8 mouse cellular contexts compared by ENCODE assay signal in genomic region chr9:123457603-123458002, GRCm38 (mm10). TPM values are rescaled to one million over a fixed set of nuclear protein-coding genes. Genes with fewer than 3 reads are reported as not detected.
DNase-seq lines count a peak whose midpoint lies in the region; ATAC-seq and TF ChIP-seq lines count a peak whose summit lies in the region.

No protein-coding gene starts in this region.

- peaks cover 4% of the 10 kb centered on the region for H3K9me3 ChIP-seq in midbrain, embryonic 10.5 days (replicated peaks)
- peaks cover 3% of the 10 kb centered on the region for H3K9me3 ChIP-seq in midbrain, embryonic 13.5 days
- H3K9me3 ChIP-seq in intestine, postnatal 0 days (ENCODE audit: control insufficient read depth), result 0 out of 2 replicates have a peak, but pooled peaks cover 4% of the 10 kb centered on the region
- H3K9me3 ChIP-seq in forebrain, embryonic 13.5 days (replicated peaks), result peaks cover 4% of the 10 kb centered on the region

- no peak overlapping the region for H3K9ac ChIP-seq in midbrain, embryonic 13.5 days (replicated peaks)
- H3K9ac ChIP-seq in intestine, postnatal 0 days (ENCODE audit: low read depth, low read length), result no peak overlapping the region
- H3K9ac ChIP-seq in forebrain, embryonic 13.5 days, result no peak overlapping the region

- peak; percentile 74 for TF ChIP-seq CTCF in intestine, postnatal 0 days (IDR thresholded peaks at IDR 0.05; ENCODE audit: low read depth)

- peaks cover 26% of the 10 kb centered on the region for H3K36me3 ChIP-seq in midbrain, embryonic 10.5 days
- peaks cover 40% of the 10 kb centered on the region for H3K36me3 ChIP-seq in midbrain, embryonic 13.5 days
- peaks cover 23% of the 10 kb centered on the region; the same call in 1 of the 2 replicates for H3K36me3 ChIP-seq in intestine, postnatal 0 days (ENCODE audit: control insufficient read depth, insufficient read depth)
- peaks cover 46% of the 10 kb centered on the region for H3K36me3 ChIP-seq in forebrain, embryonic 13.5 days (ENCODE audit: poor library complexity, severe bottlenecking)

- H3K4me3 ChIP-seq in midbrain, embryonic 10.5 days, result no peak overlapping the region
- H3K4me3 ChIP-seq in midbrain, embryonic 13.5 days (replicated peaks), result no peak overlapping the region
- H3K4me3 ChIP-seq in intestine, postnatal 0 days (ENCODE audit: low read depth, low read length), result no peak overlapping the region
- H3K4me3 ChIP-seq in forebrain, embryonic 13.5 days, result no peak overlapping the region

- H3K4me2 ChIP-seq in midbrain, embryonic 13.5 days (replicated peaks), result no peak overlapping the region
- H3K4me2 ChIP-seq in intestine, postnatal 0 days (replicated peaks; ENCODE audit: low read depth), result no peak overlapping the region
- no peak overlapping the region for H3K4me2 ChIP-seq in forebrain, embryonic 13.5 days

- H3K27ac ChIP-seq in midbrain, embryonic 10.5 days (replicated peaks), result no peak overlapping the region
- no peak overlapping the region for H3K27ac ChIP-seq in midbrain, embryonic 13.5 days
- peak overlapping the region; percentile 51; the same call in 1 of the 2 replicates for H3K27ac ChIP-seq in intestine, postnatal 0 days (ENCODE audit: low read depth, low read length)
- no peak overlapping the region for H3K27ac ChIP-seq in forebrain, embryonic 13.5 days

- WGBS in midbrain, embryonic 10.5 days, result 74% methylated on average over 2 of the region's 2 CpGs
- 59% methylated on average over 2 of the region's 2 CpGs for WGBS in midbrain, embryonic 13.5 days
- 40% methylated on average over 2 of the region's 2 CpGs for WGBS in intestine, postnatal 0 days
- 55% methylated on average over 2 of the region's 2 CpGs for whole genome bisulfite sequencing in forebrain, embryonic 13.5 days

- DNase-seq in midbrain, embryonic 10.5 days (ENCODE audit: low spot score), result peak; percentile 19
- DNase-seq in cerebellum, postnatal 10 days, result peak; percentile 33 to 56
- peak; percentile 13 for DNase-seq in retina, postnatal 7 days (ENCODE audit: low read depth, low spot score)
- no peak for DNase-seq in right cerebral cortex, postnatal 14 days

- peaks cover 4% of the 10 kb centered on the region; the same call in 1 of the 2 replicates for H3K27me3 ChIP-seq in midbrain, embryonic 10.5 days (ENCODE audit: low read depth, poor library complexity, severe bottlenecking)
- H3K27me3 ChIP-seq in midbrain, embryonic 13.5 days, result no peaks in the 10 kb centered on the region
- H3K27me3 ChIP-seq in intestine, postnatal 0 days (replicated peaks; ENCODE audit: control insufficient read depth, insufficient read depth, low read length), result no peaks in the 10 kb centered on the region
- no peaks in the 10 kb centered on the region for H3K27me3 ChIP-seq in forebrain, embryonic 13.5 days

- peaks cover 11% of the 10 kb centered on the region for H3K4me1 ChIP-seq in midbrain, embryonic 10.5 days
- H3K4me1 ChIP-seq in midbrain, embryonic 13.5 days (replicated peaks), result no peaks in the 10 kb centered on the region
- no peaks in the 10 kb centered on the region for H3K4me1 ChIP-seq in intestine, postnatal 0 days (replicated peaks; ENCODE audit: control insufficient read depth, insufficient read depth, low read length)
- no peaks in the 10 kb centered on the region for H3K4me1 ChIP-seq in forebrain, embryonic 13.5 days

- ATAC-seq in midbrain, embryonic 13.5 days, result no peak
- ATAC-seq in intestine, postnatal 0 days, result no peak
- ATAC-seq in inflammation-experienced regulatory T-cells, adult 6 months, result no peak
- ATAC-seq in forebrain, embryonic 13.5 days, result no peak

RNA-seq across cellular contexts. Expression of gene Limd1, which starts 20.9 kb away (rescaled TPM):
- 50.1 and 51.6 TPM in 2 replicates for polyA plus RNA-seq in midbrain, embryonic 10.5 days (2016; fragmentation: Nextera tagmentation; extraction: Ambion mirVana)
- polyA plus RNA-seq in midbrain, embryonic 13.5 days (2015; fragmentation: Nextera tagmentation; extraction: Ambion mirVana), result 20.3 and 22.7 TPM in 2 replicates
- polyA plus RNA-seq in intestine, postnatal 0 days (2015; fragmentation: Nextera tagmentation; extraction: Ambion mirVana), result 40.6 and 42.9 TPM in 2 replicates
- 10 to 100 TPM; 31.9 to 41.2 (median 36.2) TPM for polyA plus RNA-seq in inflammation-experienced regulatory T-cells, adult 6 months (2017; shearing (Covaris generic))
- 28.0 and 31.5 TPM in 2 replicates for polyA plus RNA-seq in forebrain, embryonic 13.5 days (2015; fragmentation: Nextera tagmentation; extraction: Ambion mirVana)
